14 mouse cellular contexts compared by ENCODE assay signal in genomic region chr8:46843855-46844254, GRCm38 (mm10).
DNase-seq lines count a peak whose midpoint lies in the region; ATAC-seq and TF ChIP-seq lines count a peak whose summit lies in the region.
"Had no signal": no experiment of that assay in that cellular context is flagged by ENCODE, and none has a peak within 500 bp of the region (broad histone marks: within the 10 kb centered on the region; RNA-seq: fewer than 3 reads in every experiment).

No protein-coding gene starts in this region.

- ATAC-seq in kidney, embryonic 15.5 days (replicated peaks; ENCODE audit: low FRiP score), result no peak
- no peak for ATAC-seq in megakaryocyte, adult 5-6 weeks (ENCODE audit: poor library complexity, severe bottlenecking)
- no peak for ATAC-seq in intestine, postnatal 0 days
- ATAC-seq in stomach, embryonic 15.5 days (ENCODE audit: insufficient read depth, low FRiP score, low read depth), result no peak
- ATAC-seq in activated CD4-positive, CD25-positive, alpha-beta regulatory T cell, adult 4 months, result no peak
- ATAC-seq: forebrain, embryonic 16.5 days had no signal

- WGBS in kidney, embryonic 15.5 days, result 87% methylated on average over 4 of the region's 4 CpGs
- 80% methylated on average over 4 of the region's 4 CpGs for WGBS in intestine, postnatal 0 days
- WGBS in stomach, embryonic 15.5 days, result 84% methylated on average over 4 of the region's 4 CpGs

- peaks cover 8% of the 10 kb centered on the region for H3K4me1 ChIP-seq in kidney, embryonic 15.5 days
- peaks cover 82% of the 10 kb centered on the region for H3K4me1 ChIP-seq in megakaryocyte, embryonic 14.5 days
- H3K4me1 ChIP-seq in intestine, postnatal 0 days (replicated peaks; ENCODE audit: control insufficient read depth, insufficient read depth, low read length), result peaks cover 21% of the 10 kb centered on the region
- H3K4me1 ChIP-seq in stomach, embryonic 15.5 days, result peaks cover 12% of the 10 kb centered on the region; the same call in 1 of the 2 replicates
- H3K4me1 ChIP-seq: hindbrain, embryonic 13.5 days; midbrain, embryonic 12.5 days had no signal

- no peak for TF ChIP-seq CTCF in intestine, postnatal 0 days (IDR thresholded peaks at IDR 0.05; ENCODE audit: low read depth)

- no peak overlapping the region for H3K4me3 ChIP-seq in kidney, embryonic 15.5 days (replicated peaks)
- peak overlapping the region; percentile 87 for H3K4me3 ChIP-seq in megakaryocyte, embryonic 14.5 days (replicated peaks)
- no peak overlapping the region for H3K4me3 ChIP-seq in intestine, postnatal 0 days (ENCODE audit: low read depth, low read length)
- no peak overlapping the region for H3K4me3 ChIP-seq in stomach, embryonic 15.5 days (replicated peaks)
- H3K4me3 ChIP-seq: embryonic facial prominence, embryonic 15.5 days; hindbrain, embryonic 13.5 days; midbrain, embryonic 12.5 days had no signal

- H3K9ac ChIP-seq in kidney, embryonic 15.5 days, result no peak overlapping the region
- no peak overlapping the region for H3K9ac ChIP-seq in intestine, postnatal 0 days (ENCODE audit: low read depth, low read length)
- no peak overlapping the region for H3K9ac ChIP-seq in stomach, embryonic 15.5 days
- H3K9ac ChIP-seq: embryonic facial prominence, embryonic 15.5 days; hindbrain, embryonic 13.5 days; midbrain, embryonic 12.5 days had no signal

- peak overlapping the region; percentile 54 for H3K27ac ChIP-seq in kidney, embryonic 15.5 days
- peak overlapping the region; percentile 83 for H3K27ac ChIP-seq in intestine, postnatal 0 days (ENCODE audit: low read depth, low read length)
- peak overlapping the region; percentile 74; the same call in 1 of the 2 replicates for H3K27ac ChIP-seq in stomach, embryonic 15.5 days
- H3K27ac ChIP-seq: hindbrain, embryonic 13.5 days had no signal

- peaks cover 52% of the 10 kb centered on the region for H3K36me3 ChIP-seq in kidney, embryonic 15.5 days
- H3K36me3 ChIP-seq in megakaryocyte, embryonic 14.5 days (replicated peaks; ENCODE audit: low read length), result peaks cover 94% of the 10 kb centered on the region
- H3K36me3 ChIP-seq in intestine, postnatal 0 days (ENCODE audit: control insufficient read depth, insufficient read depth), result peaks cover 25% of the 10 kb centered on the region; the same call in 1 of the 2 replicates
- H3K36me3 ChIP-seq in stomach, embryonic 15.5 days, result peaks cover 13% of the 10 kb centered on the region

- H3K4me2 ChIP-seq in kidney, embryonic 15.5 days, result no peak overlapping the region
- no peak overlapping the region for H3K4me2 ChIP-seq in intestine, postnatal 0 days (replicated peaks; ENCODE audit: low read depth)
- H3K4me2 ChIP-seq in stomach, embryonic 15.5 days, result no peak overlapping the region
- H3K4me2 ChIP-seq: embryonic facial prominence, embryonic 15.5 days; hindbrain, embryonic 13.5 days; midbrain, embryonic 12.5 days had no signal

- DNase-seq in kidney, adult 9 months, result no peak
- DNase-seq: adrenal gland, adult 8-10 months; gastrocnemius, postnatal 36 days; kidney, postnatal 36 days had no signal

- no peaks in the 10 kb centered on the region for H3K27me3 ChIP-seq in kidney, embryonic 15.5 days
- no peaks in the 10 kb centered on the region for H3K27me3 ChIP-seq in megakaryocyte, embryonic 14.5 days (replicated peaks)
- no peaks in the 10 kb centered on the region for H3K27me3 ChIP-seq in intestine, postnatal 0 days (replicated peaks; ENCODE audit: control insufficient read depth, insufficient read depth, low read length)
- no peaks in the 10 kb centered on the region for H3K27me3 ChIP-seq in stomach, embryonic 15.5 days (replicated peaks)
- H3K27me3 ChIP-seq: embryonic facial prominence, embryonic 15.5 days; hindbrain, embryonic 13.5 days; midbrain, embryonic 12.5 days had no signal

- H3K9me3 ChIP-seq in kidney, embryonic 15.5 days (replicated peaks), result no peaks in the 10 kb centered on the region
- no peaks in the 10 kb centered on the region for H3K9me3 ChIP-seq in megakaryocyte, embryonic 14.5 days
- H3K9me3 ChIP-seq in intestine, postnatal 0 days (ENCODE audit: control insufficient read depth), result no peaks in the 10 kb centered on the region
- no peaks in the 10 kb centered on the region for H3K9me3 ChIP-seq in stomach, embryonic 15.5 days
- H3K9me3 ChIP-seq: embryonic facial prominence, embryonic 15.5 days; hindbrain, embryonic 13.5 days; midbrain, embryonic 12.5 days had no signal
